Mouse (Mus musculus): ENCODE measurements at regions not wholly inside any gene's neighbourhood (a gene's known extent, or its start where the extent isn't known, plus 50 kb on each side); places are given as distances from the start of the nearest gene placed in this dataset.

DNA sequence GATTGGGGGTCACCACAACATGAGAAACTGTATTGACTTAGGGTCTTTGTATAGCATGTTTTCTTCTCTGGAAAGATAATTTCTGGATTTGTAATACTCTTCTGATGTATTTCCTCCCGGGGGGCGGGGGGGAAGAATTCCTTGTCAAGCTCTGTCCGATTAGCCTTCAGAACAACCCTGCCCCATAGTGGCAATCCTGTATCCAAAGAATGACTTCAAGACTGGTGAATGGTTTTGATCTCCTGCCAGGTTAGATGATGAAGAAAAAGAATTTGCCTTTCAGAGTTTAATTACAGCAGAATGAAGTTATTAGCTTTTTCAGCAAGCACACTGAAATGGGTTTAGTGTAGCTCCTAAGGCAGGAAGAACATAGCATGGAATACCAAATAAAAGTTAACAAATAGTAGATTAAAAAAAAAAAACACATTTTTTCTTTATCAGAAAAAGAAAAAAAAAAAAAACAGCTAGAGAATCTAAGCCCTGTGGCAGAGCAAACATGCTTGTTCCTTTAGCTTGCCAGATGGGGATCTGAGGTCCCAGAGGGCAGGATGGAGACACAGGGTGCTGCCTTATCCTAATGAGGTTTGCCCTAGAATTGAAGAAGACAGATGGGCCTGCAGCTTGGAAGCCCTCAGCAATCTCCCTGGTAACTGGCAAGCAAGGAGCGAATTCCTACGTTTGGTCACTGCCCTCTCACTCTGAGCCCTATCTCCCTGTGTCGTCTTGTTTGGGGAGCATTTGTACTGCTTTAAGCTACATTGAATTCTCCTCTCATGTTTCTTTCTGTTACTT, 280.9 kb upstream of the Gm9972 start:
- DNase-seq (ENCODE audit: low spot score): no peak

DNA sequence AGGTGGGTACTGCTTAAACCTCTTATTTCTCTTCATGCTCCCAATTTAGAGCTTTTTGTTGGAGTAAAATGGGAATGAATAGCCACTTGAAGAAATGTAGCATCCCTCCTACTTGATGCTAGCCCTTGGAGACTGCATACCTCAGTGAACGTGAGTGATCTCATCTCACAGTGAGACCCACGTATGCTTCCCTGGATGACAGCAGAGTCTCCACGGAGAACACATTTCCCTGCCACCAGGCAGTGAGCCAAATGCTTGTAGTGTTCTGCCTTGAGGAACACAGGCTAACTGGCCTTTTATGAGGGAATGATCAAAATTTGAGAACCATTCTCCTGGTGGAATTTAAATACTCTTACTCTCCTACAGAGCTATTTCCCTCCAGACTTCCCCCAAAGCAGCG, 280.1 kb upstream of the Gm9972 start:
- no peak for DNase-seq (ENCODE audit: low spot score)

DNA sequence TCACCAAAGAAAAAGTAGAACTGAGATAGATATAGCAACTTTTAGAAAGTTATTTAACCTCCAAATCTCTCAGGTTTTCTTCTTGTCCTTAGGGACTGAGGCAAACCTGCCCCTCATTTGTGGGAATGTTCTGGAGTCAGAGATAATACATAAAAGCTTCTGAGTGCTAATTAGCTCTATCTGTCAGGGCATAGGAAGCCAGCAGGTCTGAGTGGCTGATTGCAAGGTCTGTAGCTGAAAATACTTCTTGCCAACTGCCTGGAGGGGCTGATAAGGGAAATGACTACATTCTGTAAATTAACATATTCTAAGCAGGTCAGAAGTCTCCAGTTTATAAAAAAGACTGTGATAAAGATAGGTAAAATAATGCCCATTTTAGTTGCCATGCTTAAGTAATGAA, 270.3 kb upstream of the Gm9972 start:
- no peak for DNase-seq (ENCODE audit: low spot score)

DNA sequence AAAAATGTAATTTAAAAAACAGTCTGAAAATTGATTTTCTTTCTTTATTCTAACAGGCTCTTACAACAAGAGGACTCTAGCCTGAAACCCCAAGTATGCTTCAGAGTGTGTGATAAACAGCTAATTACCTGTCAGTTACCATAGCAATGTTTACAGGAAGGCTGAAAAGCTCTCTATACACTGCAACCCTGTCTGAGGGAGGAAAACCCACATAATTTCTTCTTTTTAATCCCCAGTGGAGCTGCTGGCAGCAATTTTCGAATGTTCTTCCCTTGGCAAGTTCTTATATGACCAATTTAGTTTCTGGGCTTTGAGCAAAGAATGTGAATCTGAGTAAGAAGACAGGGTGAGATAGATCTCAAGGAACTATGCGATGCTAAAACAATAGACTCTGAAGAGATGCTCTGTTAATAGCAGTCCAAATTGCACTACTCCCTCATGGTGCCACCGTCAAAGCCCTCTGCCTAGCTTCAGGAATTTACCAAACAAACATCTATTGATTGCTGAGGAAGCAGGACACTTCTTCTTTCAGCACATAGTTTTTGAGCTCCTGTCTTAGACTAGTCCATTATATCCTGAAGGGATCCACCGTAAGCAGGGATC, 260.4 kb upstream of the Gm9972 start:
- DNase-seq (ENCODE audit: low spot score): no peak

DNA sequence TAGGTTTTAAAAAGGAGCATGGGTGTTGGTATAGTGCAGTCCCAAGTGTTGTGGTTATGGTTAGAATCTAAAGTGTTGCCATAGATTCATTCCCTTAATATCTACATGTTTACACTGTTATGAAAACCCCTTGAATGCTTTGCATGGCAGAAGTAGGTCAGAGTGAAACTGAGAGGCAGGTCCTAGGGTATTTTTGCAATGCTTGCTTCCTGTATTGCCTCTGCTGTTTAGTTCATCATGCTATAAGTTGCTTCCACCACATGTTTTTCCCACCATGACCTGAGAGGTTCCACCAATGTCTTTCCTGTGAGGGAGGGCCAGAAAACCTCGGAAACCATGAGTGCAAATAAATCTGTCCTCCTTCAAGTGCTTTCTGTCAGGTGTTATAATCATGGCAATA, 224.1 kb upstream of the Gm9972 start:
- DNase-seq (ENCODE audit: low spot score): no peak

DNA sequence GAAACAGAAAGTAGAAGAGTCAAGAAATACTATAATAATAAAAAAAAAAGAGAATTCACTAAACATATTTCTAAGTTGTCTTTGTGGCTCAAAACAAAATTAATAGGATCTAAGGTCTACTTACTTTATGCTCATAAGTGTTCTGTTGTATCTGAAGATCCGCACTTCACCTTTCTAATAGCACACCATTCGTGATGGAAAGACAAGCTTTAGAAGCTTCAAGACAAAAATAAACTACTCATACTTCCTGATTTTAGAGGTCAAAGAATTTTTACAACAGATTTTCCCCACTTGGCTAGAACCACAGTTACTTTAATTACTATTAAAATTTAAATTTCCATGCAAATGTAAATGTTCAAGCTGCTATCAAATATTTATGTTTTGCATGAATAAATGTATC, 219.8 kb upstream of the Gm9972 start:
- no peak for DNase-seq (ENCODE audit: low spot score)

DNA sequence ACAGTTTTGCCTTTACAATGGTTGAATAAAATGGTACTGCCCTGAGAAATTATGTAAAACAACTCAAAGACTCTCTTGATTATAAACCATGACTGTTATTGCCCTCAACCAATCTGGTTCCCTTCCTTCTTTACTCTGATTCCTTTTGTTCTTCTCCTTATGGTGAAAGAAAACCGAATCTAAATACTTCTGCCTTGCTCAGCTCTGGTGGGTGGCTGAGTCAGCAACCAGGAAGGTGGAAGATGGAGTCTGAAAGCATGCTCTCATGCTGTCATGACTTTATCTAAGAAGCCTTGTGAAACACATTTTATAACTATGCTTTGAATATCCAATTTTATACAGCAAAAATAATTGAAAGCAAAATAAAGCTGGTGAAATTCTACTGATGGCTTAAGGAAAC, 212.7 kb upstream of the Gm9972 start:
- DNase-seq (ENCODE audit: low spot score): no peak

DNA sequence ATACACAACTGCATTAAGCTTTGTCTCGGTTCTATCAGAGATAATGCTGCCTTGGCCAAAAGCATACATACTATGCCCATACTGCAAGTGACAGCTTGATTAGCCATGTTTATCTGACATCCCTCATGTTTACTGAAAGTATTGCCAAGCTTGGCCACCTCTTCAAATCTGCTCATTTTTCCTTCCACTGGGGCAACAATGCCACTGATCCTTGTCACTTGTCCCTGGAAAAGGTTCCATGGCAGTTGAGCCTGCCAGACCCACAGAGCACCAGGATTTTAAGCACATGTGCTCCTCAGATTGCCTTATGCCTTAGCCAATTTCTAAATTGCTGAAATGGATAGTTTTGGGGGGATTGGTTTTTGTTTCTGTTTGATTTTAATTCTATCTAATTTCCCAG, 189.8 kb upstream of the Gm9972 start:
- no peak for DNase-seq (ENCODE audit: low spot score)

DNA sequence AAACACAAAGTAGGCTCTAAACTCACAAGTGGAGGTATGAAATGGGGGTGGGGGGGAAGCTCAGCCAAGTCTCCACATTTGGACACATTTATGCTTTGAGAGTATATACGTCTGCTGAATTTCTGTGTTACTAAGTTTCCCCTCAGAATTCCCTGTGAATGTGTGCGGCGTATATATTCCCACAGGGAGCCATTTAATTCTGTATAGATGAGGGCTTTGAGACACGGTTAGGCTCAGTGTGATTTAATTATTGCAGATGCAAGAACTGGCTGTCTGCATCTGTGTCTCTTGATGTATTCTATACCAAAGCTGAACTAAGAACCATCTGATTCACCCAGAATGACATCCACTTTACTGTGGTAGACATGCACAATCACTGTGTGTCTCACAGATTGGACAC, 181.1 kb upstream of the Gm9972 start:
- no peak for DNase-seq (ENCODE audit: low spot score)

DNA sequence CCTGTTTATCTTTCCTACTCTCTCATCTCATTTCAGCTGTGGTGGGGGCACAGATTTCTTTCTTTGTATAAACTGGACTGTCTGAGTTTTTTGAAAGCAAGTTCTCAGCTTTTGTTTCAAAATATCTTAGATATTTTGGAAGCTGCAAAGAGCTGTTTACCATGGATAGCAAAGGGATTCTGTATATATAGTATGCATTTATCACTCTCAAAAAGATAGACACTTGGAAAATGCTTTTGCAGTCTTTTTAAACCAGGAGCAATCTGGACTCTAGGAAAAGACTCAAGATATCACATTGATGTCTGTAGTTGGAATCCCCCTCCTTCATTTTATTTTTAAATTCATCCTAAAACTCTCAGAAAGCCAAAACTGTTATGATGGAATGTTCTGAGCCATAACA, 177.9 kb upstream of the Gm9972 start:
- no peak for DNase-seq (ENCODE audit: low spot score)

DNA sequence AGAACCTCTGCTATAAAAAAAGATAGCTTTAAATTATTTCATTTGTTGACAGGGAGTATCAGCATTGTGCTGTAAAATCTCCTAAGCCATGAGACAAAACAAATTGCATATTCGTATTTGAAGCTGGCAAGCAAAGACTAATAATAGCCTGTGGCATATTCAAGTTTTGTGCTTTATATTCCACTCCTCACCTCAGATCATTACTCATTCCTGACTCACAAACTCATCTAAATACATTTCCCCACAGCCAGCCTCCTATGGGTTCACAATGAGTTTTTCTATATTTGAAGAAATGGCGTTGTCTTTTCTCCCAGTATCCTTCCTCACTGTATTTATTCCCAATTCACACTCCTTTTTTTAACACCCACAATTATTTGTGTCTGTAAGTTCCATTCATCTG, 161.5 kb upstream of the Gm9972 start:
- no peak for DNase-seq (ENCODE audit: low spot score)

DNA sequence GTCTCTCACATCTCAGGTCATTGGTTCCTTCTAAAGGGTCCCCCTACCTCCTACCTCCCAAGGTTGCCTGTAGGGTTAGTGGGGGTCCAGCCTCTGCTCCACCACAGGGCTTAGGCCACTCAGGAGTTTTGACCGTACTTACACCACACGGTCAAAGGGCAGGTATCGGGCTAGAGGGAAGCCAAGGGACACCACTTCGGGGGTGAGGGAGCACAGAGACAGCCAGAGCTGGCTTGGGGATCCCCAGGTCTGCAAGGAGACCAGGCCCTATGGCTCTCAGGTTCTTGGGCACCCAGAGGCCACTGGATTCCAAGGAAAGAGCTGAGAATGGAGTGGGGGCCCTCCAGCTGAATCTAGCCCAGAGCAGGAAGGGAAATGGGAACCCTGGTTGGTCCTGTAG, 135.5 kb upstream of the Gm9972 start:
- DNase-seq (ENCODE audit: low spot score): no peak

DNA sequence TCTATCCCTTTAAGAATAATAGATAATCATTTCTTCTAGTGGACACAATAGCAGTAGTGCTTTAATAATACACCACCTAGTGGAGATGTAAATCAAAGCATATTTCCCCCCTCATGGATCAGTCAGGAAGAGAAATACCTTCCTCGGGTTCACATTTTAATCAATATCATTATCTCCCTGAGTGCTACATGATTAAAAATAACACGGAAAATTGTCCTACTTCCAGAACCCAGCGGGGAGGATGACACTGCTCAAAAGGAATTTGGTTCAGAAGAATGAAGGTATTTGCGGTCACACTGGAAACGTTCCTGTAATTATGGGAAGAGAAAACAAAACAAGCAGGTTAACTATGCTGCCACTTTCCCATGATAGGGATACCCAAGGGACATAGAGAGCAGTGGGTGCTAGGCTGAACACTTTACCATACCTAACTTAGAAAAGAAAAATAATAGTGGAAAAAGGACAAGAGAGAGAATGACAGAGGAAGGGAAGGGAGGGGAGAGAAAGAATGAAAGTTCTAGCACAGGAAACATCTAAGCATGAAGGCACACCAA, 132.0 kb upstream of the Gm9972 start:
- no peak for DNase-seq (ENCODE audit: low spot score)

DNA sequence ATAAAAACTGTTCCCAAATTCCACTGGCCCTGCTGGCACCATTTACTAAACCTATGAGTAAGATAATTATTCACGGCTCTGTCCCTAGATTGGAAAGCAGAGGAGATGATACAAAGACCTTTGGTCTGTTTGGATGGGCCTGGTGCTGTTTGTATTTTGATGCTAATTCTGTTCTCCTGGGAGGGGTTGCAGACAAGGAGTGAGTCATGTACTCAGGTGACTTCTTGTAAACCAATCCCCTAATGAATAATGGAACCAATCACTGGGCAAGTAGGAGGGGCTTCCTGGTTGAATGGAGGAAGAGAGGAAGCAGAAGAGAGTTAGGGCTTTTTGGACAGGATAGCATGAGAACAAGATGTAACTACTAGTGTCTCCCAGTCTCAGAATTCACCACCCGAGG, 130.0 kb upstream of the Gm9972 start:
- DNase-seq (ENCODE audit: low spot score): no peak

DNA sequence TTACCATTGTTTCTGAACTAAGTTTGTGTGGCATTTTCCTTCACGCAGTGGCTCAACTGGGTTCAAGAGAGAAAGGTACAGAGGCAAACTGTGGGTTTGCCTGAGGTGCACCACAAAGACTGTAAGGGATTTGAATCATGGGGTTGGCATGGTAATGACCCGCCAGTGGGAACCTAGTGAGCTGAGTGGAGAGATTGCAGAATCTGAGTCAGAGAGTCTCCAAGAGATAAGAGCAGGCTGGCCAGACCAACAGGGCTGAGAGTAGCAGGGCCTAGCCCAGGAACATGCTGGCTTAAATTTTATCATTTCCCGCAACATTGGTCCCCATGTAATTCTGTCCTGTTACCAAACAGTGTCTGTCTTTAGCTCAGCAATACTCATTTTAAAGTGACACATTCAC, 129.5 kb upstream of the Gm9972 start:
- no peak for DNase-seq (ENCODE audit: low spot score)

DNA sequence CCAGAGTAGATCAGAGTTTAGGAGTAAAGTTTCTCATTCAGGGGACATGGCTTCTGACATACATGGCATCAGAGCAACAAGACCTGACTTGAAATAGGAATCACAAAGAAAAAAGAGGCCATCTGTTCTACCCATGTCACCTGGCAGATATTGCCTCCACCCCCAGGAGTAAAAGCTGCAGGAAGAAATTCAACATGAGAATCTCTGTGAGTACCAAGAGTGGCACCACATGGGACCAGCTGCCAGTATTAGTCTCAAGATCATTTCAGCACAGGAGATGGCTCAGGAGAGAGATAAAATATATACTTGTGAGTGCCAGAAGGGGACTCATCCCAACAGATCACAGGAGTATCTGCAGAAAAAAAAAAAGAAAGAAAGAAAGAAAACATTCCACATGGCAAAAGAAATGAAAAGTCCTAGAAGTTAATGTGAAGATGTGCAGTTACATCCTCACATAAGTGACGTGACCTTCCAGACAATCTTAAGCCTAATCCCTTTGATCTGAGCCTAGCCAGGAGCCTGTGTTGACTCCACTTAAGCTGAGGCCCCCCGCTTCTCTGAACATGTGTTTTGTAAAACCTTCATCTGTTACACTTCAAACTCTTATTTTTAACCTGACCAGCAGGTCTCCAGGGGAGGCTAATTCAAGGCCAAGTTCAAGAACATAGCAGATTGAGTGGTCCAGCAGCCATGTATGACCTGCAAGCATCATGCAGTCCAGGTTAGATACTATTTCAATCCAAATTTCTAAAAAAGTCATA, 118.9 kb upstream of the Gm9972 start:
- DNase-seq (ENCODE audit: low spot score): no peak

DNA sequence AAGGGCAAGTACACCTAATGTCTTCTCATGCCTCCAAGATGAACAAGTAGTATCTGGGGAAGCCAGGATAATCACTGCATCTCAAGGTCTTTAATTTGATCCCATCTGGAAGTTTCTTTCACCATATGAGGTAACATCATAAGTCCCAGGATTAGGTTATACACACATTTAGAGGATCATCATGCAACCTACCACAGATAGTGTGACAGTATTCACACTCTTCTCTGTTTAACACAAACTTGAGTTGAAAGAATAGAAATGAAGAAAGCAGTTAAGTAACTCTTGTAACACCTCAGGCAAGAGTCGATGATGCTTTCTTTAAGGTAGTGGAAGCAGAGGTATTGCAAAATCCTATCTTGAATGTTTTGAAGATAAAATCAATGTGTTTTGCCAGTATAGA, 116.3 kb upstream of the Gm9972 start:
- no peak for DNase-seq (ENCODE audit: low spot score)

DNA sequence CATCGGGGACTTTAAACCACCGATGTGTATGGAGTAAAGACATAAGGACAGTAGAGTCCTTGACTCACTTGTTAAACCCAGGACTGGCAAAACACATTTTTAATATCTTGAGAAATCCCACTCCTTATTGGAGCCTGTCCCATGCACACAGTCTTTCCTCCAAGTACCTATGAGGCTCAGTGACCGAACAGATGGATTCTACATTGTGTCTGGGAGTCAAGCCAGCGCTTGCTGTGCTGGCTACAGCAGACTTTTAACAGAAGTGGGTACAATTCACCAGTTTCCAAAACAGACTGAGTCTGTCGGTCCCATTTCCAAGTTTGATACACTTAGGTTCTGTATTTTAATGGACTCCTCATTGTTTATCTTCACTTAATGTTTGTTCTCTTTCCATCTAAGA, 108.4 kb upstream of the Gm9972 start:
- DNase-seq (ENCODE audit: low spot score): no peak

DNA sequence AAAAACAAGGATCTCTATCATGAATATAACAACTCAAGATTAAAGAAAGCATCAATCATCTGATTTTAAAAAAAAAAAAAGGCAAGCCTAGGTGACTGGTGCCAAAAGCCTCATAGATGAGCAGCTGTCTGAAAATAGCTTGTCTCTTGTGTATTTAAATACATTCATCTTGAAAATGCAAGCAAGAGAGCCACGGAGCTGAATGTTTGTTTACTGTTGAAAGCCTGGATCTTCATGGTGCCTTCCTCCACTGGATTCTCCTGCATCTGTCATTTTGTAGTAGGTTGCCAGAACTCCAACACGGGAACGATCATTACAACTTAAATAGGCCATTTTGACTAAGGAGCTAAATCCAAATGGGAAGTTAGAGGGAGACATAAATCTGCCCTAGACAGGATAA, 106.6 kb upstream of the Gm9972 start:
- DNase-seq (ENCODE audit: low spot score): no peak

DNA sequence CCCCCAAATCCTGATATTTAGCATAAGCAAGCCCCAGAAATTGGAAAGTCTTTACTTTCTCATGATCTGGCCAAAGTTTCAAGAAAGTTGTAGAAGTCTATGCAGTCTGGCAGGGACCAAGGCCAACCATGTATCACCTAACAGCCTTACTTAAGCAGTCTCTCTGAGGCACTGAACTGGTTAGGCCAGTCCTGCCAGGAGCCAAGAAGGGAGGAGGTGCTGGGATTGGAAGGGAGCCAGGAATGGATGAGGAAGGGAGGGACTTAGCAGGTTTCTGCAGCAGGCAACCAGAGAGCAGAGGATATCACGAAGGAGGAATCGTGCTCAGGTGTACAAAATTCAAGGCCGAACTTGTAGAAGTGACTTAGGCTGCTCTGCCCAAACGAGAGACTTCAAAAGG, 96.3 kb upstream of the Gm9972 start:
- peak; percentile 37 for DNase-seq (ENCODE audit: low spot score)

DNA sequence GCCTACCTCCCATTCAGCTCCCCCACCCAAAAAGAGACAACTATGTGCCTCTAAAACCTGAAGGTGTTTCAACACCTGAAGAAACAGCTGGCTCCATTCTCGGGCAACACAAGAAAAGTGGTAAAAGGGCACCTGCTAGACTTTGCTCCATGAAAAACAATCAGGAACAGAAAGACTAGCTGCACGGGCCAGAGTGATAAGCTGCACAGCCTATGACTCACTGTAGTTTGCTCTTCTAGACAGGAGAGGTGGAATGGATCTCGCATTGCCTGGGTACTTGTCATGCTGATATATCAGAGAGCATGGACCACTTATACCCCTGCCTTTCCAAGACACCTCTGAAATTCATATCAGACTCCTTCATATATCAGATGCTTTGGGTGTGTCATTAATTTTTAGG, 94.0 kb upstream of the Gm9972 start:
- no peak for DNase-seq (ENCODE audit: low spot score)

DNA sequence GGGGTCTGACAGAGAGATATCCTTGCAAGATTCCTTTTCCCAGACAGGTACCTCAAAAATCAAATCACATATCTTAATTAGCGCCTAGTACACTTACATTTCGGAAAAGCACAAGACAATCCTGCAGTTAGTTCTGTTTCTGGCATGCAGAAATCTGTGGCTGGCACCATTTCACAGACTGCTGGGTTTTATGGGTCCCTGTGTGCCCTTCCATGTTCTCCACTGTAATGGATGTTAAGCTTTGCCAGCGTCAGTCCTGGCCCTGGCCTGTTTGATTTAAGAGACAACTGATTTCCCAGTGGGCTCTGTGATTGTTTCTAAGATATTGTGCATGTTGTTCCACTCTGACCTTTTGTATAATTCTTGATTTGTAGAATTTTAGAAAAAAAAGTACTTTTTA, 93.3 kb upstream of the Gm9972 start:
- no peak for DNase-seq (ENCODE audit: low spot score)

DNA sequence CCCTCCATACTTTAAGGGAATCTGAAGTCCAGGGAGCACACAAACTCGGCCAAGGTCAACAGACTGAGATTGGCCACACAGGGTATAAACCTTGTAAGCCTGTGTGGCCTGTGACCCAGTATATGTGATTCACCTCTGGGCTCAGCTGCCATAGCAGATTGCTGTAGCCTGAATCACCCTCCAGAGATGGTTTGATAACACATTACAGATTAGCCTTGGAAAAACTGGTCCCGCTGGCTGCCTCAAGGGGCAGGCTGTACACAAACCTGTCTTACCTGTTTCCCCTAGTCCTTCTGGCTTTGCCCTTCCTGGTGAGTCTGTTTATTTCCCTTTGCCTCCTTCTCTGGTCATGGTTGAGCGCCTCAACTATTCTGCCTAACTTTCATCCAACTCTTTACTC, 91.0 kb upstream of the Gm9972 start:
- DNase-seq (ENCODE audit: low spot score): no peak

All from urinary bladder, adult 2 months (tissue).